Mouse (Mus musculus) ES-E14 (cell line): ENCODE measurements at regions not wholly inside any gene's neighbourhood (a gene's known extent, or its start where the extent isn't known, plus 50 kb on each side); places are given as distances from the start of the nearest gene placed in this dataset.

ENCODE experiments used
- DNase-seq: peaks from one replicate; pipeline ENCODE4 v3.0.0-alpha.2; 2013; ENCODE audit warnings: low read depth, low spot score
- H3K27ac ChIP-seq: 2 replicates; pipeline ENCODE4 v1.5.1; 2012; ENCODE audit warnings: low read depth, mild to moderate bottlenecking, low read length, moderate library complexity, mixed read lengths; ENCODE audit not compliant: poor library complexity, insufficient read depth, severe bottlenecking
- H3K36me3 ChIP-seq: 2 replicates; pipeline ENCODE4 v1.6.1; 2012; ENCODE audit warnings: mild to moderate bottlenecking, low read length, moderate library complexity, mixed read lengths; ENCODE audit not compliant: control insufficient read depth, poor library complexity, insufficient read depth, severe bottlenecking
- H3K4me1 ChIP-seq, 2 experiments: fragments of 150-350 bp in 1 of 2; sonication (generic) in 1 of 2; 2 replicates each; pipeline ENCODE4 v1.6.1; 2012; ENCODE audit warnings: low read length in 2 of 2, mild to moderate bottlenecking in 1 of 2, mixed read lengths in 1 of 2; ENCODE audit not compliant: control insufficient read depth in 2 of 2, insufficient read depth in 2 of 2, poor library complexity in 1 of 2
- H3K4me3 ChIP-seq, 2 experiments: fragments of 150-350 bp in 1 of 2; sonication (generic) in 1 of 2; 2 replicates each; pipeline ENCODE4 v1.5.1; 2012; ENCODE audit warnings: low read length in 2 of 2, low read depth in 1 of 2, mild to moderate bottlenecking in 1 of 2, mixed read lengths in 1 of 2; ENCODE audit not compliant: insufficient read depth in 1 of 2, poor library complexity in 1 of 2, severe bottlenecking in 1 of 2
- H3K9ac ChIP-seq: 2 replicates; pipeline ENCODE4 v1.6.1; 2012; ENCODE audit warnings: low read depth, mild to moderate bottlenecking, low read length, mixed read lengths; ENCODE audit not compliant: poor library complexity, insufficient read depth, severe bottlenecking
- H3K9me3 ChIP-seq: fragments of 150-350 bp; sonication (generic); 2 replicates; pipeline ENCODE4 v1.6.1; 2012; ENCODE audit warnings: low read depth, mild to moderate bottlenecking, low read length; ENCODE audit not compliant: control insufficient read depth, insufficient read depth
- CHD2 ChIP-seq: IDR thresholded peaks from 2 replicates; pipeline ENCODE4 v1.6.1; 2014; ENCODE audit warnings: mild to moderate bottlenecking, low read depth, low read length, inconsistent platforms
- HCFC1 ChIP-seq: IDR thresholded peaks from 2 replicates; pipeline ENCODE4 v1.6.1; 2012; ENCODE audit warnings: low read length, inconsistent platforms, borderline replicate concordance; ENCODE audit not compliant: insufficient read depth
- MAFK ChIP-seq: IDR thresholded peaks from 2 replicates; pipeline ENCODE4 v1.6.1; 2014; ENCODE audit warnings: mild to moderate bottlenecking, low read depth, low read length, inconsistent platforms; ENCODE audit not compliant: insufficient read depth
- ZC3H11A ChIP-seq: IDR thresholded peaks from 2 replicates; pipeline ENCODE4 v1.6.1; 2012; ENCODE audit warnings: low read depth, mild to moderate bottlenecking, inconsistent platforms, low read length, borderline replicate concordance
- ZNF384 ChIP-seq: IDR thresholded peaks from 2 replicates; pipeline ENCODE4 v1.6.1; 2012; ENCODE audit warnings: low read depth, low read length, inconsistent platforms
- in situ Hi-C, 2 experiments: fragments of 600-800 bp; cut with MboI; formaldehyde crosslinking; loops; one replicate each; pipeline ENCODE4 v1.15.1; 2025; ENCODE audit warnings: low sequenced_read_pairs in 2 of 2, inconsistent platforms in 1 of 2; ENCODE audit not compliant: unreplicated experiment in 2 of 2

GRCm38 (mm10) chr3:149157381-149157780, 167.0 kb upstream of the Adgrl2 start:
- no peaks in the 10 kb centered on the region for H3K36me3 ChIP-seq
- peaks cover 0 to 2% of the 10 kb centered on the region in 2 experiments; a peak in 1 of 4 replicates for H3K4me1 ChIP-seq
- no peak for DNase-seq
- H3K9me3 ChIP-seq: no peaks in the 10 kb centered on the region
- in situ Hi-C loops: no loop called here
- H3K9ac ChIP-seq: no peak overlapping the region
- H3K4me3 ChIP-seq: no peak overlapping the region
- H3K27ac ChIP-seq: no peak overlapping the region
- TF ChIP-seq ZC3H11A (no peak), ZNF384 (no peak), CHD2 (no peak), HCFC1 (no peak)

- Histone ChIP-seq H3K9me3 (no peaks in the 10 kb centered on the region), H3K36me3 (no peaks in the 10 kb centered on the region), H3K27ac (no peak overlapping the region), H3K4me1 (no peaks in the 10 kb centered on the region), H3K9ac (no peak overlapping the region), H3K4me3 (no peak overlapping the region)
- DNase-seq: no peak
- in situ Hi-C loops: no loop called here
- no peak for TF ChIP-seq MAFK
- no peak for TF ChIP-seq CHD2
- TF ChIP-seq ZNF384: no peak
These were observed 162.0 kb upstream of the Adgrl2 start for GRCm38 (mm10) chr3:149152312-149152711.

- no peak overlapping the region for H3K27ac ChIP-seq
- in situ Hi-C loops: no loop called here
These were observed 160.4 kb upstream of the Adgrl2 start for GRCm38 (mm10) chr3:149150796-149151195.

GRCm38 (mm10) chr3:149148608-149149007, 158.3 kb upstream of the Adgrl2 start:
- no peaks in the 10 kb centered on the region for H3K4me1 ChIP-seq
- no peak for DNase-seq
- H3K4me3 ChIP-seq: no peak overlapping the region
- no peak overlapping the region for H3K27ac ChIP-seq
- in situ Hi-C loops: no loop called here
- no peak overlapping the region for H3K9ac ChIP-seq
- H3K36me3 ChIP-seq: no peaks in the 10 kb centered on the region
- TF ChIP-seq MAFK (no peak), HCFC1 (no peak)
- H3K9me3 ChIP-seq: no peaks in the 10 kb centered on the region

More at GRCm38 (mm10) chr3:149150796-149151195, 160.4 kb upstream of the Adgrl2 start:
- DNase-seq: no peak
- H3K4me3 ChIP-seq: no peak overlapping the region
- no peaks in the 10 kb centered on the region for H3K9me3 ChIP-seq
- no peaks in the 10 kb centered on the region for H3K36me3 ChIP-seq
- H3K9ac ChIP-seq: no peak overlapping the region
- H3K4me1 ChIP-seq: no peaks in the 10 kb centered on the region
- TF ChIP-seq ZNF384 (no peak), CHD2 (no peak), MAFK (no peak), ZC3H11A (no peak), HCFC1 (no peak)

GRCm38 (mm10) chr3:149147916-149148315, 157.6 kb upstream of the Adgrl2 start:
- TF ChIP-seq CHD2 (no peak), MAFK (no peak), ZNF384 (no peak), ZC3H11A (no peak), HCFC1 (no peak)
- Histone ChIP-seq H3K4me1 (no peaks in the 10 kb centered on the region), H3K27ac (no peak overlapping the region), H3K4me3 (no peak overlapping the region), H3K9ac (no peak overlapping the region), H3K9me3 (no peaks in the 10 kb centered on the region), H3K36me3 (no peaks in the 10 kb centered on the region)
- no peak for DNase-seq
- in situ Hi-C loops: no loop called here
